Mouse (Mus musculus): ENCODE results near the gene Prdm10. TPM values are rescaled to one million over a fixed set of nuclear protein-coding genes. Genes with fewer than 3 reads are reported as not detected.

Prdm10 gene
- polyA plus RNA-seq (2012): 2.5 and 3.5 TPM in 2 replicates

DNA sequence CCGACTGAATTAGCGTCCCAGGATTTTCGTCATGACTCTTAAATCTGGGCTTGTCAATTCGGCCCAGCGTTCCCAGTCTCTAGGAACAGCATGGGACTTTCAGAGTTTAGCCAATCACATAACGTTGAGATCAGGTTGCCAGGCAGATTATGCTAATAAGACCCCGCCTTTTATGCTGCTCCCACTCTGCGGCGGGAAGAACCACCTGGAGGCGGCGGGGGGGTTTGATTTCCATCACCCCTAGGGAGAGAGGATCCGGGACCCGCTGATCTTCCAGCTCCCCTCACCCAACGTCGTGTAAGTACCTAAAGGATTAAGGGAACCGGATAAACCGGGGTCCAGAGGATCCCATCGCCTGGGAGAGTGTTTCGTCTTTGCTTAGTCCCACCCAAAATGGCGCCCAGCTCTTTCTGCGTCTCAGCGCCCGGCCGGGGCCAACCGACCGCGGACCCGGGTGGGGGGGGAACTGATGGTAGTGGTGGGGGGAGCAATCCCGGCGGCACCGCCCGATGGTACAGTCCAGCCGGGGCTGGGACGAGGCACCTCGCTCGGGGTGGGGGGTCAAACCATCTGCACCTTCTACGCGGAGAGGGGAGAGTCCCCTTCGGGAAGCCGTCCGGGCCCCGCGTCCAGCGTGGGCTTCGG lies at the start of gene Prdm10:
Prdm10 (plus strand) TSS at position 173 of the 645 bp plus-strand sequence.

DNA sequence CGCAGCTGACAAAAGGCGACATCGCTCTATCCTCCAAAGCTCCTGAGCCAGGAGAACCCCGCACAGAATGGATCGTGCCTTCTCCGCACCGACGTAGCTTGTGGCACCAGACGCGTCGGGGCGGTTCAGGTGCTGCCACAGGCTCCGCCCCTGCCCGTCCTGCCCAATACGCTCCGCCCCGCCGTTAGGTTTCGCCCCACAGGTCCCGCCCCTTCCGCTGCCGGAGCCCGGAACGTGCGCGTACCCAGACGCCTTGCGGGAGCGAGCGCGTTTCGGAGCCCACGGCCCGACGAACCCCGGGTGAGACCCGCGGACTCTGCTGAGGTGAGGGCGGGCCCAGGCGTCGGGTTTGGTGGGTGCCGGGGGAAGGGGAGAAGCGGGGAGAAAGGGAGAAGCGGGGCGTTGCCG lies 105.6 kb downstream of the Prdm10 start, which contains the start of gene Nfrkb:
Nfrkb (plus strand) TSS at position 246 of the 408 bp plus-strand sequence.

Other genes starting within 250 kb of the Prdm10 start
- gene Zbtb44, start 249.9 kb upstream of the Prdm10 start, polyA plus RNA-seq (2012): 7.1 and 8.0 TPM in 2 replicates
- 5.9 and 6.2 TPM in 2 replicates for gene St14, start 148.7 kb upstream of the Prdm10 start, polyA plus RNA-seq (2012)
- 12.1 and 16.6 TPM in 2 replicates for gene Aplp2, start 68.7 kb upstream of the Prdm10 start, polyA plus RNA-seq (2012)
- 19.5 and 20.8 TPM in 2 replicates for gene Nfrkb, start 105.7 kb downstream of the Prdm10 start, polyA plus RNA-seq (2012)
- gene Tmem45b, start 183.9 kb downstream of the Prdm10 start, polyA plus RNA-seq (2012): not detected in 2 replicates

Measured in megakaryocyte-erythroid progenitor cell, adult 5 weeks (primary cell).